Mouse (Mus musculus) cerebellum, adult 2 months (tissue): ENCODE measurements around the gene Tmem131. TPM values are rescaled to one million over a fixed set of nuclear protein-coding genes. Genes with fewer than 3 reads are reported as not detected.

Experiments
- DNase-seq, 2 experiments: peaks; one replicate each; pipeline ENCODE4 v3.0.0; 2021
- H3K27ac ChIP-seq: fragments of 200-500 bp; 2 replicates; pipeline ENCODE4 v1.5.1; 2012; ENCODE audit warnings: low read length, control low read depth, inconsistent platforms; ENCODE audit not compliant: insufficient read depth
- H3K27me3 ChIP-seq: fragments of 200-500 bp; 2 replicates; pipeline ENCODE4 v1.6.1; 2012; ENCODE audit warnings: inconsistent platforms, mild to moderate bottlenecking, low read length, moderate library complexity; ENCODE audit not compliant: control insufficient read depth, insufficient read depth
- H3K4me1 ChIP-seq: fragments of 200-500 bp; 2 replicates; pipeline ENCODE4 v1.6.1; 2011; ENCODE audit warnings: low read length; ENCODE audit not compliant: control insufficient read depth, insufficient read depth
- H3K4me3 ChIP-seq: fragments of 200-500 bp; replicated peaks from 2 replicates; pipeline ENCODE3; 2011; ENCODE audit warnings: mild to moderate bottlenecking, low read depth, low read length, control low read depth; ENCODE audit not compliant: insufficient read depth
- CTCF ChIP-seq: fragments of 200-500 bp; IDR thresholded peaks from 2 replicates; pipeline ENCODE4 v1.5.1; 2011; ENCODE audit warnings: low read depth, mild to moderate bottlenecking, control low read depth, low read length, moderate library complexity, borderline replicate concordance; ENCODE audit not compliant: insufficient read depth
- POLR2A ChIP-seq: fragments of 200-500 bp; IDR thresholded peaks from 2 replicates; pipeline ENCODE4 v1.6.1; 2011; ENCODE audit warnings: low read length, control low read depth, borderline replicate concordance; ENCODE audit not compliant: insufficient read depth
- WGBS: fragments of 180-500 bp; shearing (Covaris S2); methylation state at CpG from one replicate; pipeline ENCODE4 v1.1.7; 2018; 5-methylcytosine and 5-hydroxymethylcytosine counted together
- polyA plus RNA-seq: library from polyadenylated mRNA; depleted of rRNA; stranded (reverse); fragments of >200 nt; gene quantifications from 2 replicates; pipeline ENCODE4 v1.2.3, GENCODE M21; 2012

Tmem131 gene
- polyA plus RNA-seq, 1 experiment, result 31.4 TPM

DNA sequence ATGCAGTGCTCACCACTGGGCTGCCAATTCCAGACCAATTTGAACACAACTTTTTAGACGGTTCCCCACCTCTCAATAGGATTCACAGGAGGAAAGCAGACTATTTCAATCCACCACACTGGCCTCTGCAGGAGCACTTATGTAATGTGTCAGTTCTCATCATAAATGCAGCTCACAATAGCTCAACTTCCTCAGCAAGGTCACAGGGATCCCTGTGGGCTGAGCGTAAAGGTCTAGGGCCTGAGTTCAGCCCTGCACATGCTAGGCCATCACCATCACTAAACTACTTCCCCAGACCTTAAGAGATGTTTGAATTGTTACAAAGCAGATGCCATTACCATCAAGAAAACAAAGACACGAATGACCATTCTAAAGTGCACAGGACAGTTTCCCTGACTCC lies 58.9 kb downstream of the Tmem131 start:
- TF ChIP-seq POLR2A, result no peak
- TF ChIP-seq CTCF, result no peak
- 50% methylated on average over 3 of the region's 3 CpGs for WGBS
- no peak for DNase-seq
- Histone ChIP-seq H3K27me3 (no peaks in the 10 kb centered on the region), H3K4me3 (no peak overlapping the region), H3K27ac (no peak overlapping the region), H3K4me1 (peaks cover 13% of the 10 kb centered on the region)

DNA sequence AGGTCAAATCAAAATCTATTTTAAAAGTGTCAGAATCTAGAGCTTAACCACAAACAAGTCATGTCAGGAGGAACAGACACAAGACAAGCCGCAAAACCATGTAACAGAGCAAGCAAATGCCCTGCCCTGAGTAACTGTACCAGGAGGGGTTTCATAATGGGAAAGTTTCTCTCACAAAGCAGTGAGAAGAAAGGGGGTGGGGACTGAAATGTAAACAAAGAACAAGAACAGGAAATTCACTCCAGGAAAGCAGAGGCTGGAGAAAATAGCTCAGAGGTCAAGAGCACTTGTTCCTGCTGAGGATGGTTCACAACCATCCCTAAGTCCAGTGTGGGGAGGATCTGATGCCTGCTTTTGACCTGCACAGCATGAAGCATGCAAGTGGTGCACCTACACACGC lies 59.7 kb downstream of the Tmem131 start:
- WGBS, result 63% methylated on average over 2 of the region's 2 CpGs
- H3K4me3 ChIP-seq, result no peak overlapping the region

DNA sequence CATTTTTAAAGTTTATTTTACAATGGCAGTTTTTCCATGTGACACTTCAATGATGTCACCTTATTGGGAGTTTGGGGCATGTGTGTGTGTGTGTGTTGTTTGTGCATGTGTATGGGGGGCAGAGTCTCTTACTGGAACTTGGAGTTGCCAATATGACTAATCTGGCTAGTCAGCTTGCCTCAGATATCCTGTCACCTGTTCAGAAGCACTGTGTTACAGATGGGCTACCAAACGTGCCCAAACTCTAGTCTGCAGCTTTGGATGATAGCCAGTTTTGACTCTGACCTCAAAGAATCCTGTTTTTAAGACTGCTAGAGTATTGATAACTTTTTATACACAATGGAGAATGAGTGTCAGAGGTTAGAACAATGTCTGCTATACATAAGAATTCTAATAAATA lies 64.3 kb downstream of the Tmem131 start:
- Histone ChIP-seq H3K4me3 (no peak overlapping the region), H3K27me3 (no peaks in the 10 kb centered on the region), H3K4me1 (peaks cover 24% of the 10 kb centered on the region), H3K27ac (no peak overlapping the region)
- DNase-seq, result peak; percentile 42 to 82
- TF ChIP-seq POLR2A, result no peak
- TF ChIP-seq CTCF, result no peak
- WGBS, result 3% methylated on average over 1 of the region's 1 CpGs

More for the DNA sequence above, 59.7 kb downstream of the Tmem131 start:
- DNase-seq, result no peak
- H3K27me3 ChIP-seq, result no peaks in the 10 kb centered on the region
- no peak for TF ChIP-seq CTCF
- TF ChIP-seq POLR2A, result no peak
- no peak overlapping the region for H3K27ac ChIP-seq
- H3K4me1 ChIP-seq, result peaks cover 14% of the 10 kb centered on the region

DNA sequence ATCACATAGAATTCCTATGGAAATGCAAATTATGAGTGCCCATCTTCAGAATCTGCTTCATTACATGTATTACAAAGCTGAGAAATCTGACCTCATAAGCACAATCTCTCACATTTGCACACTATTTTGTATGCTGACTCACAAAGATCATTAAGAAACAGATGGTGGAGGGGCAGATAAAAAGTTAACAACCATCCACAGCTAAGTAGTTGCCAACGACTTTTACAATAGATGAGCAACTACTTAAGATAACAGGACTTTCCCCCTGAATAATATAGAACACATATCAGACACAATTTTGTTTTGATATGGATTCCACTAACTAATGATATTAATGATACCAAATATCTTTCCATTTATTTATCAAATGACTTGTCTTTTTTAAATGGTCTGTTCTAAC lies 66.3 kb downstream of the Tmem131 start:
- Histone ChIP-seq H3K4me1 (peaks cover 22% of the 10 kb centered on the region), H3K27ac (no peak overlapping the region), H3K4me3 (no peak overlapping the region), H3K27me3 (no peaks in the 10 kb centered on the region)
- no peak for DNase-seq
- WGBS, result 80% methylated on average over 1 of the region's 1 CpGs
- TF ChIP-seq CTCF, result no peak
- TF ChIP-seq POLR2A, result no peak

DNA sequence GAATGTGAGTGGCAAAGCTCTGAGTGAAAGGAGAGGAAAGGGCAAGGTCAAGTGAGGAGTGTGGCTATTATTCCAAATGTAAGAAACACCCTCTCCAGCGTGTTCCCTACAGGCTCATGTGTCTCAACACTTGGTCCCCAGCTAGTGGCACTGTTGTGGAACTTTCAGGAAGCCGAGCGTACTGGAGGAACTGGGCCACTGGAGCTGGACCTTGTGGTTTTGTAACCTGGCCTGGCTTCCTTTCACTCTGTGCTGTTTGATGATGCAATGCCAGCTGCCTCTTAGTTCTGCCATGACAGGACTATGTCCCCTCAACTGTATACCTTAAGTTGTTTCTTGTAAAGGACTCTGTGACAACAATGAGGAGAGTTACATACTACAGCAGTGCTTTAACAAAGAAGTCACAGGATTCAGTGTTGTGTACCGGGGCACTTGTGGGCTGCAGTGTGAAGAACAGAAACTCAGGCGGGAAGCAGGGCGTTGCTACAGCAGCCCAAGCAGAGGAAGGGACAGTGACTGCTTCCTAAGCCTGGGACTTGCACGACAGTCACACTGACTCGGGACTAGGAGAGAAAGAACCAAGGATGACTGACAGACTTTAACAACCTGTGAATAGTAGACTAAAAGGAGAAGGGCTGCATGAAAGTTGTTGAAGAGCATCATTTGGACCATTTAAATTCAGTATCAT lies 68.4 kb downstream of the Tmem131 start:
- Histone ChIP-seq H3K27me3 (no peaks in the 10 kb centered on the region), H3K4me1 (peaks cover 22% of the 10 kb centered on the region), H3K4me3 (no peak overlapping the region), H3K27ac (no peak overlapping the region)
- no peak for DNase-seq
- TF ChIP-seq CTCF (no peak), POLR2A (no peak)
- WGBS, result 68% methylated on average over 8 of the region's 8 CpGs

DNA sequence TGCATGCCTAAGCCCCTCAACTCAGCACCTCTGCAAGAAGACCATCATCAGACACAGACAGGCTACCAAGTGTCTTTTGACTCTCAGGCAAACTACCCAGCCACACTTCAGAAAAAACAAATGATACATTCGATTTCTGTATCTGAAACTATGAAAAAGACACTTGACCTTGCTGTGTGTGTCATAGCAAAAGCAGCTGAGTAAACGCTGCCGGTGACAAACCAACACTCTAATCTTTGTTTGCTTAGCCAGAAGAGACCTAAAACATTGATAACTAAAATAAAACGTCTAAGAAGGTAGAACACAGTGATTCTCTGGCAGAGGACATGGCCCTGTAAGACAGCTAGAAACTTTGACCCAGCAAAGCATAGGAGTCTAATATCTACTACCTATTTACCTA lies 72.2 kb downstream of the Tmem131 start:
- DNase-seq, result no peak
- Histone ChIP-seq H3K4me1 (peaks cover 18% of the 10 kb centered on the region), H3K27ac (no peak overlapping the region), H3K27me3 (no peaks in the 10 kb centered on the region), H3K4me3 (no peak overlapping the region)
- TF ChIP-seq CTCF (no peak), POLR2A (no peak)
- WGBS, result 86% methylated on average over 4 of the region's 4 CpGs

DNA sequence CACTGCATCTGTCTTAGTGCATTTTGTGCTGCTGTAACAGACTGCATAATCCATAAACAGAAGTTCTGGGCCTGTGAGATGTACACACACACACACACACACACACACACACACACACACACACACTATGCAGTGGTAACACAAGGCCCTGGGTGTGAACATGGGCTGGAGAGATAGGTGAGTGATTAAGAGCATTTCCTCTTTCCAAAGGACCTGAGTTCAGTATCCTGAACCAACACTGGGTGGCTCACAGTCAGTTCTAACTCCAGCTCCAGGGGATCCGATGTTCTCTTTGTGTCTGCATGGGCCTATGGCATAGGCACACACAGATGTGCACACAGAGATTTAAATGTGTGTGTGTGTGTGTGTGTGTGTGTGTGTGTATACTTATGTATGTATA lies 72.9 kb downstream of the Tmem131 start:
- Histone ChIP-seq H3K4me3 (no peak overlapping the region), H3K27me3 (no peaks in the 10 kb centered on the region), H3K27ac (no peak overlapping the region), H3K4me1 (peaks cover 16% of the 10 kb centered on the region)
- 82% methylated on average over 1 of the region's 1 CpGs for WGBS
- no peak for DNase-seq
- TF ChIP-seq CTCF (no peak), POLR2A (no peak)

DNA sequence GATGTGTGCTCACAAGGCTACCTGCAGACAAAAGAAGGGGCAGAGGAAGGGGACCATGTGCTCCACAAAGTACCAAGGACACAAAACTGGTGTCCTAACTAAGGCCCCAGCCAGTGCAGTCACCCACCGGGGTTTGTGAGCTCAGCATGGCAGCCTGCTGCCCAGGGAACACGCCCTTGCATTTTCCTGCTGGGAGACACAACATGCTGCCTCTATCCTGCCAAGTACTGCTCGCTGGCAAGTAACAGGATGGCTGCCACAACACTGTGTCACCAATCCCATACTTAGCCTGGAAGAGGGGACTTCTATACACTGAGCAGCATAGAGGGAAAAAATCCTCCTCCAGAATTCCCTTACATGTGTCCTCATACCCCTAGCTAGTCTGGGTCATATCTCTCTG lies 78.7 kb downstream of the Tmem131 start:
- Histone ChIP-seq H3K27ac (no peak overlapping the region), H3K27me3 (no peaks in the 10 kb centered on the region), H3K4me3 (no peak overlapping the region), H3K4me1 (peaks cover 20% of the 10 kb centered on the region)
- DNase-seq, result peak; percentile 65 to 76
- 11% methylated on average over 3 of the region's 3 CpGs for WGBS
- TF ChIP-seq CTCF (no peak), POLR2A (no peak)

DNA sequence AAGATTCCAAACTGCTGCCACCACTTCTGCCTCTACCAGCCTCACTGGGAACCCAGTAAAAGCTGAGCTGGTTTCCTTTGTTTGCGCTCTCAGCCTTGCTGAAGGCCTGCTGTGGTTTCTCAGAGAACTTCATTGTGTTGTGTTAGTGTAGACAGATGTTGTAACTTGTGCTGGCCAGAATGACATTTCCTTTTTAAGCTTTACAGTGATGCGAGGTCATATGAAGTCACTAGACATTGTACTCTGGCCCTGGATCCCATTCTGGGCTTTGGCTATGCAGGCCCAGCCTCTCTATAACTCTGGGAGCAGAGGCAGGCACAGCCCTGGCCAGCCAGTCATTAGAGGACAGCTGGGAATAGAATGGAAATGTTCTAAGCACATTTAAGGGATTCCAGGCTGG lies 81.7 kb downstream of the Tmem131 start:
- DNase-seq, result no peak
- TF ChIP-seq POLR2A (no peak), CTCF (no peak)
- H3K27me3 ChIP-seq, result no peaks in the 10 kb centered on the region
- 90% methylated on average over 2 of the region's 2 CpGs for WGBS
- H3K4me3 ChIP-seq, result no peak overlapping the region
- no peak overlapping the region for H3K27ac ChIP-seq
- H3K4me1 ChIP-seq, result peaks cover 21% of the 10 kb centered on the region
